Mouse (Mus musculus) gastrocnemius, postnatal 14 days (tissue): ENCODE results near the gene Tmem135. TPM values are rescaled to one million over a fixed set of nuclear protein-coding genes. Genes with fewer than 3 reads are reported as not detected.

Experiments
- DNase-seq: peaks from one replicate; pipeline ENCODE4 v3.0.0; 2021; ENCODE audit warnings: mixed read lengths
- intact Hi-C: fragments of 180-260 bp; cut with DNase I; formaldehyde crosslinking; loops from one replicate; pipeline ENCODE4 v1.15.1; 2025; ENCODE audit warnings: low total_unique reads
- total RNA-seq, 2 experiments: library from RNA; stranded (reverse); gene quantifications; 2 replicates each; pipeline ENCODE4 v1.2.3; 2021

Gene Tmem135
- total RNA-seq, 2 experiments from 2014 or later = 20.0 to 21.1 TPM

DNA sequence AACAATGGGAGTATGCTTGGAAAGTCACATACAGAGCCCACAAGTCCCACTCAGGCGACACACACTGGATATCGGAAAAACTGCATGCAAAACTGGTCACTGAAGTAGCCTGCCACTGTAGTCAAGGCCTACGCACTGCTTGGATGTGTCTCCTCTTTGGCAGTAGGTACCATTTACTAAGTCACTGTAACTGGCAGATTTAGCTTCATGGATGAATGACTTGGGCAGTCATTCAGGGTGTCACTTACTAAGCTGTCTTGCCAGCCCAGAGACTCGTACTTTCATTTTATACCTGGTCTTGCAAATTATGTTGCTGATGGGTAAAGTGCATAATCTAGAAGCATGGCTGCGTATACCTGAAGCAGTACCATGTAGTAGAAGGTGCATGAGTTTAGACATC is 17.3 kb upstream of the Tmem135 start:
- intact Hi-C loops = loop anchor here (10.0 kb wide), 1 partner anchor 336 kb away; no protein-coding TSS in a partner anchor

DNA sequence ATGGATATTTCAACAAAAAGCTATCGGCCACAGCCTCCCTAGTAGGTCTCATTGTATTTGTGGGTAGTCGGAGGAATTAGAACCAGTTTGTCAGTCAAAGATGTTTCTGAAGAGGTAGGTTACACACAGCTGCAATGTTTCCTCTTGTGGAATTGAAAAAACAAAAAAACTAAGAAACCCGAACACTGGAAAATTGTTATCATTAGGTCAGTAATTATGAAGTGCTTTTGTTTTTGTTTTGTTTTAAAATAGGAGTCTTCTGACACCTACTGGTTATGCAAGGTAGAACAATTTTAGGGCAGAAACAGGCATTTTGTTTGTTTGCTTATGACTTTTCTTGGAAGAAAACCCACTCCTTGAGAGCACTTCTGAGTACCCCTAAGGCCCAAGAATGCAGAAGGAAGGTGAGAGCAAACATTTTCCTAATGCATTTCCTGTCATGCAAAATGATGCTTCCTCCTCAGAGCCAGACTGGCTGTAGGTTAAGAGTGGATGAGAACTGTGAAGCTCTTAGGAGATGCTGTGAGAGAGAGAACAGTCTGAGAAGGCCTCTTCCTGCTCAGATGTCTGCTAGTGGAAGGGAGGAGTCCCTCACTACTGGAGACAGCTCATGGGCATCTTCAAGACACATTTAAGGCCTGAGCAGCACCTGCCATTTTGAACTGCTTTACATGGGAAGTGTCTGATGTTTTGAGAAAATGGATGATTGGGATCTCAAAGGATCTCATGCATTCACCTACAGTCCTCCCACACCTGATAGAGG is 15.1 kb upstream of the Tmem135 start:
- intact Hi-C loops = loop anchor here (5.0 kb wide), 1 partner anchor 247 kb away; no protein-coding TSS in a partner anchor
- no peak for DNase-seq

More for the DNA sequence above, 17.3 kb upstream of the Tmem135 start:
- no peak for DNase-seq

DNA sequence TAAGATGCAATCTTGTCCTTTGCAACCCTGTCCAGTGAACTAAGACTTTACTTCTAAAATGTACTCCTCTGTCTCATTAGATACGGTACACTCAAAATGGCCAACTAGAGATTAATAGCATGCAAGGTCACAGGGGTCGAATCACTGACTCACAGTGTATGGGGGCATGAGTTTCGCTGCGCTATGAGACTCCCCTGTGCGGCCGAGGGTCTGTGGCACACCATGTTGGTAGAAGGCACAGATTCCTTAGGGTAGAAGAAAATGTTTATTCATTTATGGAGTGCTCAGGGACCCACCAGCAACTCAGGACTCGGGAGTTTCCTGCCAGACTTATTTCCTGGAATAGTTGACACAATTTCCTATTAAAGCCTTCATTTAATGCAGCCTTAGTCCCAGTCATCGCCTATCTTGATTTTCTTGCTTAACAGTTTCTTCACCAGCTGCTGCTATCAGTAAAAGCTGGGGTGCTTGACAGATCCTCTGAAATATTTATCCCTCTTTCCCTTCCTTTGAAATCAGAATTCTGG is 14.2 kb upstream of the Tmem135 start:
- DNase-seq = no peak
- intact Hi-C loops = loop anchor here (5.0 kb wide), 1 partner anchor 246 kb away; no protein-coding TSS in a partner anchor

DNA sequence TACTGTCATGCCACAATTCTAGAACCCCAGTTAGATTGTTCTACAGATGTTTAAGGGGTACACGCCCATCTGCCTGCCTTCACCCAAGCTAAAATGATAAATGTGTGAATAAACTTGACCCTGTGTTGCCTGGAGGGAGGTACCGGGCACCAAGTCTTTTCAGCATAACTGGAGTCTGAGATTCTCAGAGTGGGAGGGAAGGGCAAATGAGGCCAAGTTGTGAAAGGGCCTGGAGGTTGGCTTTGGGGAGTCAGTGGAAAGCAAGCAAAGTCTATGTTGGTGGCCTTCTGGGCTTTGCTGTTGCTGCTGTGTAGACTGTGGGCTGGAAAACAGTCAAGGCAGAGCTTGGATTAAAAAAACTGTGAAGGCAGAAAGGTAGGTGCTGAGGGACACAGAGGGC is 13.7 kb upstream of the Tmem135 start:
- DNase-seq = no peak
- intact Hi-C loops = loop anchor here (5.0 kb wide), 1 partner anchor 245 kb away; no protein-coding TSS in a partner anchor

DNA sequence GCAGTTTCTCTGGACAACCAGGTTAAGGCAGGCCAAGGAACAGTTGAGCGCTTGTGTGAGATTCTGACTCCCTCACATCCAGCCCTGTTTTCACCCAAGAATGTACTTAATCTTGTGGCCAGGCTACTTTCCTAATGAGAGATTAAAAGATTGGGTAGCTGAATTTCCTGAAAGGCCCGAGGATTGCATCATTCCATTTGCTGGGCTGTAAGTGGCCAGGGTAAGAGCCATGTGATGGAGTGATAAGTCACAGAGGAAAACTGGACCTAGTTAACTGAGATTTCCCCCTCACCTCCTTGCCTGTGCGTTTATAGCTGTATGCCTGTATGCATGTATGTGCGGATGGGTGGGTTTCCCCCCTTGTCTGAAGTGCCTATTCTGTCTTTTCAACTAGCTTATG is 12.0 kb upstream of the Tmem135 start:
- DNase-seq = no peak
- intact Hi-C loops = loop anchor here (5.0 kb wide), 1 partner anchor 244 kb away; no protein-coding TSS in a partner anchor

DNA sequence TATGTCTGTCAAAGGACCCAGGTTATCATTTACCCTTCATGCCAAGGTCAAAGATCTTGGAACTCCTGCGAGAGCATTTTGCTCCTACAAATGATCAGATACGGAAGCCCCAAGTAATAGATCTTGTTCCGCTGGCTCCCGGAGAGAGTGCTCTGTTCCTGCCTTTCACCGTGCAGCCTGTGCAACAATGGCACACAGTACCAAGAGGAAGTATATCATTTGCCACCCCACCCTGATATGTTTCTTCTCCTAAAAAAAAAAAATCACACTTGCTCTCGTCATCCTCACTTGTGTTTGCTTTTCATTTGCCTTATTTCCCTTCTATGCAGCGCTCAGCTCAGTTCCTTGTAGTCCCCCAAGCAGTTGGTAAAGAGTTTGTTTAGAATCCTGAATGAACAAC is 8.1 kb upstream of the Tmem135 start:
- DNase-seq = no peak
- intact Hi-C loops = no loop called here

DNA sequence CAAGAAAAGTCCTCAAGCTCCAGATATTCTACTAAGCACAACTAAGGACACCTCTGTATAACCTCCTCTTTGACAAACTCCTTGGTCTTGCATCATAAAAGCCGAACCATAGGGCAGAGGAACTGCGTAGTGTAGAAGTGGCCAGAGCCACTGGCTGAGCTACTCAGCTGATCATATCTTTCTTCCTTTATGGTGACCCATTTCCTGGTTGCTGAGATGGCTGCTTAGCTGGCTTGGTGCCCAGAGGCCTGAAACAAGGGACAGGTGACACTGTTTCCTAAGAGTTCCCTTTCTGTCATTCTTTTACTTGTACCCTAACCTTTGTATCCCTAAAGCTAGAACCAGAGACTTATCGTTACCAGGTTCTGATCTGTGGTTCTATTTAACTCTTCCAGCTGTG is 7.3 kb upstream of the Tmem135 start:
- intact Hi-C loops = no loop called here
- no peak for DNase-seq

DNA sequence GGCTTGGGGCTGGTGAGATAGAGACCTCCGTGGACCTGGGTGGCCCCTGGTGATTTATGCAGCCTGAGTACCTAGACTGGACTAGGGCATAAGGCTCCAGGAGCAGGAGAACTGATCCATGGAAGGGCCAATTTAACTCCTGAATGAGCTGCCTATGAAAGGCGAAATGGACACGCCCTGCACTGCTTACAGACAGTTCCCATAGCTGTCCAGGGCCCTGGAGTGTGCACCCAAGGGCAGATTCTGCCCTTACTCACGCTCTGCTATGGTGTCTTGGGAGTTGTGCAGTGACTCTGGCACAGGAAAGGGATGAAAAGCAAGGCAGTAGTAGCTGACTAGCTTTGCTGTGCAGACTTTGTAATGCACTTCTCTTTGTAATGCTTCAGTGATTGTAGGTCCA is 6.3 kb upstream of the Tmem135 start:
- intact Hi-C loops = no loop called here

DNA sequence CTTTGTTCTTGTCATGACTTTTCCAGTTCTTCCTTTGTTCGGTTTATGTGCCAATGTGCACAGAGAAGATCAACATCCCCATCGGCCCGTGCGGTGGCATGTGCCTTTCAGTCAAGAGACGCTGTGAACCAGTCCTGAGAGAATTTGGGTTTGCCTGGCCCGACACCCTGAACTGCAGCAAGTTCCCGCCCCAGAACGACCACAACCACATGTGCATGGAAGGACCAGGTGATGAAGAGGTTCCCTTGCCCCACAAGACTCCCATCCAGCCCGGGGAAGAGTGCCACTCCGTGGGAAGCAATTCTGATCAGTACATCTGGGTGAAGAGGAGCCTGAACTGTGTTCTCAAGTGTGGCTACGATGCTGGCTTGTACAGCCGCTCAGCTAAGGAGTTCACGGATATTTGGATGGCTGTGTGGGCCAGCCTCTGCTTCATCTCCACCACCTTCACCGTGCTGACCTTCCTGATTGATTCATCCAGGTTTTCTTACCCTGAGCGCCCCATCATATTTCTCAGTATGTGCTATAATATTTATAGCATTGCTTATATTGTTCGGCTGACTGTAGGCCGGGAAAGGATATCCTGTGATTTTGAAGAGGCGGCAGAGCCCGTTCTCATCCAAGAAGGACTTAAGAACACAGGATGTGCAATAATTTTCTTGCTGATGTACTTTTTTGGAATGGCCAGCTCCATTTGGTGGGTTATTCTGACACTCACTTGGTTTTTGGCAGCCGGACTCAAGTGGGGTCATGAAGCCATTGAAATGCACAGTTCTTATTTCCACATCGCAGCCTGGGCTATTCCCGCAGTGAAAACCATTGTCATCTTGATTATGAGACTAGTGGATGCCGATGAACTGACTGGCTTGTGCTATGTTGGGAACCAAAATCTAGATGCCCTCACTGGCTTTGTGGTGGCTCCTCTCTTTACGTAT is 3.3 kb upstream of the Tmem135 start:
- intact Hi-C loops = no loop called here
- DNase-seq = no peak

More for the DNA sequence above, 6.3 kb upstream of the Tmem135 start:
- DNase-seq = no peak

DNA sequence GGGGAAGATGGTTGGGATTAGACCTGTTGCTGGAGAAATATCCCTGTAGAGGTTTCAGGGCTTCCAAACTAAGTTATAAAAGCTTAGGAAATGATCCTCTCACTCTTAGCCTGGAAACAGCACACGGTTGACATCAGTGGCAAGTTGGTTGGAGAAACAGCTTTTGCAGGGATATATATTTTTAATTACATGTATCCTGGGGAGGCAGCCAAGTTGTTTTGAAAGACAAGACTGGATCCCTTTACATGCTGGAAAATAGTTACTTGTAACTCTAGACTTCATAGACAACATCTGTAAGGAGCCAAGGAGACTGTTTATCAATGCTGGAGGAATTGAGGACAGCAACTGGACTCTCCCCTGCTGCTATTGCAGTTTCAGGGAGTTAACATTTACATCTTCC is 2.0 kb upstream of the Tmem135 start:
- DNase-seq = no peak
- intact Hi-C loops = no loop called here

DNA sequence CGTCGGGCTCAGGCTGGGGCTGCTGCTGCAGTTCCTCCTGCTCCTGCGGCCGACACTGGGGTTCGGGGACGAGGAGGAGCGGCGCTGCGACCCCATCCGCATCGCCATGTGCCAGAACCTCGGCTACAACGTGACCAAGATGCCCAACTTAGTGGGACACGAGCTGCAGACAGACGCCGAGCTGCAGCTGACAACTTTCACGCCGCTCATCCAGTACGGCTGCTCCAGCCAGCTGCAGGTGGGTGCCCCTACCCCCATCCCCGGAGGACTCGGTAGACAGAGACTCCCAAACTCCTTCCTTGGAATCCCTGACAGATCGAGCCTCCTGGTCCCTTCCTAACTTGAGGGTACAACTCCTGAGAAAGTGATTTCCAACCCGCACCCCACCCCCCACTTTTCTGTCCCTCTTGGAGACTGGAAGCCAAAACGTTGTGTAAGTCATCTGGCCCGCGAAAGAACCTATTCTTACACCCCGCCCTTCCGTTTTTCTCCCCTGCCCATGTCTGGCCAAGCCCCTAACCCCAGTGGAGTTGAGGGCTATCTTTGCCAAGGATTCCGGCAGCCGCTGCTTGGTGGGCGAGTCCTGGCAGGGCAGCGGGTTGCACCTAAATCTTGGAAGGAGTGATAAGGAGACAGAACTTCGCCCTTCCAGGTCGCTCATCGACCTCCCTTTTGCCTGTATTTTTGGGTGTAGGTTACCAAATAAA is 865 bp upstream of the Tmem135 start:
- DNase-seq = peak; percentile 46
- intact Hi-C loops = no loop called here

DNA sequence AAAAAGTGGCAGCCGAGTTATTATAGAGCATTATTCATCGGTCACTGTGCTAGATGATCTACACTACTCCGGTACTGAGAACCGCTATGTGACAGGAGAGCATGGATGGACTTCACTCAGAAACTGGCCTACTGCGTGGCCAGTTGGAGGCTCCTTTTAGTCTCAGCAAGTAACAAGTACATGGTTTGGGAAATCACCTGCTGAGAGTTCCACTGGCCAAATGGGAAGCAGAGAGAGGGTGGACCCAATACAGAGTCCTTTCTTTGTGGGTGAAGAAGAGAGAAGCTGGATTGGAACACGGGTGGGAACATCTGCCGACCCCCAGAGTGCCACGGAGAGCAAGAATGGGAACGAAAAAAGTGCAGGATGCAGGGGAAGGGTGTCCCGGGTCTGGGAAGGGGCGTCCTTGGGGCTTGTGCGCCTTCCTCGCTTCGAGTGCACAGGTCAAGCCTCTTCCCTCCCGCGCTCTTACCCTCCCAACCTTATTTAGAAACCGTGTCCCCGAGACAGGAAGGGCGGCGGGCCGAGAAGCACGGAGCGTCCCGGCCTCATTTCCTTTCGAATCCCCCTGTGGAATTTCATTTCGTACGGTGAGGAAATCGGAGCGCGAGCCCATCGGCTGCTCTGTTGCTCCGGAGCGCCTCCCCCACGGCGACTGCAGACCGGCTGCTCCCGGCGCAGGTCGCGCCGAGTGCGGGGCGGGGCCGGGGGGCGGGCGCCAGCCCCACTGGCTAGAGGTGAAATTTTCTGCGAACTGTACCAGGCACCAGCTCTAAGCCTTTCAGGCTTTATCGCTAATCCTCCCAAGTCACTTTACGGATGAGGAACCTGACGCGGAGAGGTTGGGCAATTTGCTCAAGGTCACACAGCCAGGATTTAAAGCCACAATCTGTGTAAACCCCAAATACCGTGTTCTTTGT is 709 bp downstream of the Tmem135 start:
- intact Hi-C loops = no loop called here
- DNase-seq = peak; percentile 79

DNA sequence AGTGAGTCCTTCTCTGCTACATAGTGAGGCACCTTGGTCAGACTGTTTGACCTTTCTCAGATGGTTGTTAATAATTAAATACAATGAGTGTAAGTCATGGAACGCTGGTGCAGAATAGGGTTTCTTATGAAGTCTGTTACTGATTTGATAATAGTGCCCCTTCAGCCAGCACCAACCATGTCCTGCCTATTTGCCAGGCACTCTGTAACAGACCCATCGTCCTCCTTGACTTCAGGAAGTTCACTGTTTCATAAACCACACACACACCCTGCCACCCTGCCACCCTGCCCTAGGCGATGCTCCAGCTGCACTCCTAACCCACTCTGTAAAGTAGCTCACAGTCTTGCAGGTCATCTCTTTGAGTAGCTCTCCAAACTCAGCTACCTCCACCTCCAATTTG is 2.1 kb downstream of the Tmem135 start:
- no peak for DNase-seq
- intact Hi-C loops = no loop called here

DNA sequence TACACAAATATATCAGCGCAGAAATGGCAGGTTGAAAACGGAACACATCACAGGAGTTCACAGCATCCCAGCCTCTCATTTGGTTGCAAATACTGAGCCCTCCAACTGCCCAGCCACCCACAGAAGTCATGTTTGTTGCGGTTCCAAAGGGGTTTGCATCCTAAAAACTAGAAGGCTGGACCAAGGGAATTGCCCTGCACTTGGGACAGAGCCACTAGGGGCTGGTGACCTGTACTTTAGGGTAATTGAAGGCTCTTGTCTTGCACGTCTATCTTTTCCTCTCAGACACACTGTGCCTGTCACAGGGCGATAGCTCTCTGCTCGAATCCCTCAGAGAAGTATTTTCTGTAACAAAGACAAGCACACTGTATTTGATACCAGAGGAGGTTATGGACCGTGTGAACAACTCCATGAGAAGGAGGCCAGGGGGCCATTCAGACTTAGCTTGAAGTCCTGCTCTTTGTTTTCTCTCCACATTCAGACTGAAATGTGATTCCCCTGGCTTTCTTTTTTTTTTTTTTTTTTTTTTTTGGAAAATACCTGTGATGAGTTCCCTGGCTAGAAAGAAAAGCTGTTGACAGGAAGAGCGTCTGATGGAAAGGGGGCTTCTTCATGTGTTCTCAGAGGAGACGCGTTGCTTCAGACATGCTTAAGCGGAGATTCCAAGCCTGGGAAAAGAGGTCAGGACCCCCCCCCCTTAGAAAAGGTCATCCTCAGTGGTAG is 2.7 kb downstream of the Tmem135 start:
- no peak for DNase-seq
- intact Hi-C loops = no loop called here

DNA sequence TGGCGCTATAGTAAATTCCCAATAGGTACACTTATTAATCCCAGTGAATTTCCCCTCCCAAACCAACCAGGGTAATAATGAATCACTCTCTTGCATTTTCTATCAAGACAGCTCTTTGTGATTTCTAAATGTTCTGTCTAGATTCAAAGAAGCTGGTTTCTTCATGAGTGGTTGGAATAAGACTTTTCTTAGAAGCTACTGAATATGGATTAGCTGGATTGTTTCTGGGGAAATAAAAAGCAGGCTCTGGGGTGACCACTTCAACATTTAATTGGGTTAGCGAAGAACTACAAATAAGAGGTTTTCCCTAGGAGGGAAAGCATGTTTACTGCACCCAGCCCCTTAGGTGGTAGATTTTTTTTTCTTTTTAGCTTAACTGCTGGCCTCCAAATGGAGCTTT is 3.3 kb downstream of the Tmem135 start:
- intact Hi-C loops = no loop called here
- DNase-seq = no peak

DNA sequence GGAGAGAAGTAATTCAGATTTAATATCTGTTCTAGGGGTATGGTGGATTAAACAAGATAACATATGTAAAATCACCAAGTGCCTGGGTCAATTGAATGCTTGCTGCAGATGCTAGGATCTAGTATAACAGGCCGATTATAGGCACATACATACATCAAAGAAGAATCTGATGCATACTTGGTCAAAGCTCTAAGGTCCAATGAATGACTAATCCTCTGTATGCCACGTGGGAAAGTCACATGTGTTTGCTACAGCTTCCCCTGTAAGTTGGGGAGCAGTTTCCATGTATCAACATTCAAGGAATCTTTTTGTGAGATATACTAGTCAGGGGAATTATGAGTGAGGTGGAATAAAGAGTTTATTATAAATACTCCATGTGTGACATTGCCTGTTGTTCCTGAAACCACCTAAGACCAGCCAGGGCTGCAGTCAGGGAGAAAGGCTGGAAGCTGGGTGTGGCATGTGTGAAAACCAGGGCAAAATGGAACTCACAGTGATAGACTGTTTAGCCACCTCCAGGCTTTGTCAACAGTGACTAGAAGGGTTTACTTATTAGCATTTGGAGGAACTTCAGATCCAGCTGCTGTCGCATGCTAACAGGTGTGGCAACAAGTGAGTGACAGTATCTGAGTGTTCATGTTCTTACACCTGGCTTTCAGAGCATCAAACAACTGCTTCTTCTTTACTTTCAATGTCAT is 6.0 kb downstream of the Tmem135 start:
- intact Hi-C loops = loop anchor here (10.0 kb wide), 1 partner anchor 53 kb away; no protein-coding TSS in a partner anchor
- no peak for DNase-seq

DNA sequence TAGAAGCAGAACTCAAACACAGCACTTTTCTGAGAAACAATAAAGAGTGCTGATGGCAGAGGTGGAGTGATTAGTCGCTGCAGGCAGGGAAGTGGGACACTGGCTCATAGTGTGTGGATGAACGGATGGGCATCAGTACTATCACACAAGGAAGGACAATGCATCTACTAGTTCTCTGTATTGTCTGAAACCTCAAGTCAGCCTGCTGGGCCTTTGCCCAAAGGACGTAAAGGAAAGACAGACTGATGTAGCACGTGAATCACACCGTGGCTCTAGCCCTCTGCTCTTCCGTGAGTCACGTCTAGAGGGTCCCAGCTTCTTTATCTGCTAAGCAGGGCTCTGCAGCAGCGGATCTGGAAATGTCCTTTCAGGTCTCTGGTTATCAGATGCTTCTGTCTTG is 7.6 kb downstream of the Tmem135 start:
- intact Hi-C loops = loop anchor here (10.0 kb wide), 1 partner anchor 52 kb away; no protein-coding TSS in a partner anchor
- DNase-seq = no peak
